Mouse (Mus musculus) olfactory bulb, adult 2 months (tissue): ENCODE data around the gene Nutf2. TPM values are rescaled to one million over a fixed set of nuclear protein-coding genes. Genes with fewer than 3 reads are reported as not detected.

Source experiments
- H3K27ac ChIP-seq: fragments of 200-500 bp; 2 replicates; pipeline ENCODE4 v1.5.1; 2012; ENCODE audit warnings: low read depth, low read length; ENCODE audit not compliant: insufficient read depth
- H3K4me1 ChIP-seq: fragments of 200-500 bp; 2 replicates; pipeline ENCODE4 v1.6.1; 2012; ENCODE audit warnings: low read length; ENCODE audit not compliant: control insufficient read depth, insufficient read depth
- H3K4me3 ChIP-seq: fragments of 200-500 bp; 2 replicates; pipeline ENCODE4 v1.5.1; 2012; ENCODE audit warnings: mild to moderate bottlenecking, low read depth, low read length, moderate library complexity; ENCODE audit not compliant: insufficient read depth
- CTCF ChIP-seq: fragments of 200-500 bp; IDR thresholded peaks from 2 replicates; pipeline ENCODE4 v1.5.1; 2012; ENCODE audit warnings: low read depth, mild to moderate bottlenecking, low read length, moderate library complexity; ENCODE audit not compliant: insufficient read depth
- POLR2A ChIP-seq: fragments of 200-500 bp; IDR thresholded peaks from 2 replicates; pipeline ENCODE4 v1.6.1; 2012; ENCODE audit warnings: mild to moderate bottlenecking, low read depth, low read length, moderate library complexity; ENCODE audit not compliant: insufficient read depth
- WGBS: fragments of 180-500 bp; shearing (Covaris S2); methylation state at CpG from one replicate; pipeline ENCODE4 v1.1.7; 2018; 5-methylcytosine and 5-hydroxymethylcytosine counted together
- polyA plus RNA-seq: library from polyadenylated mRNA; stranded (reverse); fragments of >200 nt; gene quantifications from 2 replicates; pipeline ENCODE4 v1.2.4, GENCODE M21; 2012; ENCODE audit warnings: low replicate concordance; ENCODE audit not compliant: missing spikeins, insufficient read depth, insufficient read length

The Nutf2 gene
- polyA plus RNA-seq, result not detected in 2 replicates

DNA sequence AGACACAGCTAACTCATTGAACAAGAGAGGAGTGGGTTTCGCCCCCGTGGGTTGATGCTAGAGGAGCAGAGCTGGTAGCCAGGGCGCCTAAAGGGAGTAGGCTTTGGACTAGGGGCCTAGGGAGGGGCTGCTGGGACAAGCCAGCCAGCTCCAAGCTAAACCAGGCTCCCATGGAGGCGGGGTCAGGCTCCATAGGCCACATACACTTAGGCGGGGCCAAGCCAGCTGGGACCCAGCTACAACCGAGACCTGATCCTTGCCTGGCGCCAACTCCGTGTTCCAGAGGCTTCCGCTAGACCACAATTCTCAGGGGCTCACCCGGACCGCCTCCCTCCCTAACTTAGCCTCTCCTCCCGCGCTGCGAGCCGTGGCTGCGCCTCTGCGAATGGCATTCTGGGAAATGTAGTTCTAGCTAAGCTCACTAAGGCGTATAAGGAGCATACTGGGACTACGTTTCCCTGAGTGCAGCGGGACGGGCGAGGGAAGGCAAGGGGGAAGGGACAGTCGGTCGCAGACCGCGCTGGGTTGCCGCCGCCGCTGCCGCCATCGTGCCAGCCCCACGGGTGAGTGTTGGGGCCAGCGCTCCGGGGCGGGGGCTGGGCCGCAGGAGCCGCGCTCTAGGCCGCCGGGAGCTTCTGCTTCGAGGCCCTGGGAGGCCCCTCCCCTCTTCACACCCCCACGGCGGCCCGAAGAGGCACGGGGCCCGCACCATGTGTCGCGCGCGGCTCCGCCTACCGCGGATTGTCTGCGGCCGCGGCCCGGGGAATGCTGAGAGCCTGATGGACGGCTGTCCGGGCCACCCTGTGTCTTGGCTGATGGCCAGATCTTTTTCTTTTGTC lies at the start of gene Nutf2:
TSS of gene Nutf2 (plus strand) at position 438 of the 839 bp plus-strand sequence.
- Histone ChIP-seq H3K4me1 (peaks cover 7% of the 10 kb centered on the region), H3K27ac (peak within 1 kb of the TSS; percentile 56), H3K4me3 (peak within 1 kb of the TSS; percentile 83)
- under 1% methylated on average over 59 of the region's 59 CpGs for WGBS
- TF ChIP-seq POLR2A (peak; percentile 56; the same call in 1 of the 2 replicates), CTCF (no peak)

DNA sequence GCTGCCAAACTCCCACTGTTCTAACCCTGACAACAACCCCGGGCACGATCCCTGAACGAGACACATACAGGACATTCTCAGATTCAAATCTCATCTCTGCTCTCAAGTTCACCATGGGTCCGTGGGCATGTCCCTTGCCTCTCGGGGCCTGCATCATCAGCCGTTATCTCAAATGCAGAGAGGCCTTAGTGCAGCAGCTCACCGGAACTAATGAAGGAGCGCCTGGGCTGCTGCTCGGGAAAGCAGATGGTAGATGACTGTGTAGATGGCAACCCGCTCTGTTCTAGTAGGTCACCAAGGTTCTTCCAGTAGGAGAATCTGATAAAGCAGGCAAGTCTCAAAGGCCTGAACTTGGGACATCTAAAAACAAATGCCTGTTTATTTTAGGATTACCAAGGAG lies 49.3 kb upstream of the Nutf2 start:
- WGBS, result 82% methylated on average over 10 of the region's 10 CpGs
- TF ChIP-seq POLR2A, result no peak
- no peak for TF ChIP-seq CTCF

GRCm38 (mm10) chr8:105811543-105811942 lies 48.8 kb upstream of the Nutf2 start:
- no peak overlapping the region for H3K27ac ChIP-seq

More for the DNA sequence above, 49.3 kb upstream of the Nutf2 start:
- no peak overlapping the region for H3K4me3 ChIP-seq
- H3K4me1 ChIP-seq, result peaks cover 5% of the 10 kb centered on the region
- no peak overlapping the region for H3K27ac ChIP-seq

DNA sequence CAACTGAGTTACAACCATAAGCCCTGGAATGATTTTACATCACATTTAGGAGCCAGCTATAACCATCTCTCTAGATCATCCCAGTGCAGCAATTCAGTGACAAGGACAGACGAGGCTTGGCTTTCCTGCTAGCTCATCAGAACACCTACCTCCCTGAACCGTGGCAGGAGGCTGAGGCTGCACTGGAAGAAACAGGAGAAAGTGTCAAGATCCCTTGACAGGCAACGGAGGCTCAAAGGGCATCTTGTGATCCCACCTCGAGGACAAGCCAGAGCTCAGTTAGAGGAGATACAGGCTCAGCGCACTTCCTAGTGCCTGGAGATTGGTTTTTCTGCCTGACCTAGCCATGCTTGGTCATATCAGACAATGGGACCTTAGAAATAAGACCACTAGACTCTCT lies 47.9 kb upstream of the Nutf2 start:
- 79% methylated on average over 5 of the region's 5 CpGs for WGBS
- no peak overlapping the region for H3K27ac ChIP-seq
- TF ChIP-seq POLR2A (no peak), CTCF (no peak)
- peaks cover 5% of the 10 kb centered on the region for H3K4me1 ChIP-seq
- no peak overlapping the region for H3K4me3 ChIP-seq

More at GRCm38 (mm10) chr8:105811543-105811942, 48.8 kb upstream of the Nutf2 start:
- WGBS, result 75% methylated on average over 3 of the region's 3 CpGs
- Histone ChIP-seq H3K4me1 (peaks cover 5% of the 10 kb centered on the region), H3K4me3 (no peak overlapping the region)
- no peak for TF ChIP-seq POLR2A
- TF ChIP-seq CTCF, result no peak

DNA sequence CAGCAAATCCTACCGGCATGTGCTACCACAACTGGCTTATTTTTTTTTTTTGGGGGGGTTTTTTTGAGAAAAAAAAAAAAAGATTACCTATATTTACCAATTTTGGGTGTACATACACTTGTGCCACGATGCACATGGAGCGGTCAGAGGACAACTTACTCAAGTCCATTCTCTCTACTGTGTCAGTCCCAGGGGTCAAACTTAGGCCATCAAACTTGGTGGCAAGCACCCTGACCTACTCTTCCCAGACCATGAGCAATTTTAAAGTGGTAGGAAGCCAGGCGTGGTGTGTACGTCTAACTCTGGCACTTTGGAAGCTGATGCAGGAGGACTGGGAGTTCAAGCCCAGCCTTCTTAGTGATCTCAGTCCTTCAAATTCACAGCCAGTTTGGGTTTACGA lies 47.1 kb upstream of the Nutf2 start:
- Histone ChIP-seq H3K4me3 (no peak overlapping the region), H3K4me1 (peaks cover 3% of the 10 kb centered on the region; the same call in 1 of the 2 replicates), H3K27ac (no peak overlapping the region)
- whole genome bisulfite sequencing, result 97% methylated on average over 6 of the region's 6 CpGs
- TF ChIP-seq POLR2A (no peak), CTCF (no peak)

DNA sequence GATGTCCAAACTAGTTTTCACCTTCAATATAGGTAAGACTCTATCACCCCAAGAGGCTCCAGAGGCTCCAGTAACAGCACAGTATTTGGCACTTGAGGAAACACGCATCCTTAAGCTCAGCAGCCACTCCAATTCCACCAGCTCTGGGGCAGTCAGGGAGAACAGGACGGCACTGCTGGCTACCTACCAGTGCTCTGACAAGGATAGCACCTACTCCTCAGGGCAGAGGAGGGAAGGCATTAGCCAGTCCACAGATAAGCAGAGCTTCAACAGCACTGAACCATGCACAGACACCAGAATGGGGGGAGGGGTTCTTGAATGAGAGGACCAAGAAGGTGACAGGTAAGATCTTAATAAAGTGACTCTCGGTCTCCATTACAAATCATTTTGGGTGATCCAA lies 40.7 kb upstream of the Nutf2 start:
- WGBS, result 86% methylated on average over 3 of the region's 3 CpGs
- Histone ChIP-seq H3K4me1 (peaks cover 3% of the 10 kb centered on the region; the same call in 1 of the 2 replicates), H3K4me3 (no peak overlapping the region), H3K27ac (no peak overlapping the region)
- TF ChIP-seq POLR2A (no peak), CTCF (no peak)

GRCm38 (mm10) chr8:105820925-105821324 lies 39.5 kb upstream of the Nutf2 start:
- peaks cover 5% of the 10 kb centered on the region; the same call in 1 of the 2 replicates for H3K4me1 ChIP-seq
- TF ChIP-seq CTCF, result no peak
- no peak for TF ChIP-seq POLR2A
- WGBS, result 94% methylated on average over 1 of the region's 1 CpGs
- no peak overlapping the region for H3K27ac ChIP-seq
- H3K4me3 ChIP-seq, result no peak overlapping the region

GRCm38 (mm10) chr8:105825506-105825905 lies 34.9 kb upstream of the Nutf2 start:
- WGBS, result 71% methylated on average over 4 of the region's 4 CpGs
- TF ChIP-seq POLR2A, result no peak
- TF ChIP-seq CTCF, result no peak

GRCm38 (mm10) chr8:105826379-105826778 lies 34.0 kb upstream of the Nutf2 start:
- Histone ChIP-seq H3K27ac (no peak overlapping the region), H3K4me1 (peaks cover 5% of the 10 kb centered on the region; the same call in 1 of the 2 replicates), H3K4me3 (peak overlapping the region; percentile 84)
- TF ChIP-seq CTCF (no peak), POLR2A (no peak)
- WGBS, result 5% methylated on average over 4 of the region's 4 CpGs

More at GRCm38 (mm10) chr8:105825506-105825905, 34.9 kb upstream of the Nutf2 start:
- Histone ChIP-seq H3K27ac (no peak overlapping the region), H3K4me1 (peaks cover 5% of the 10 kb centered on the region; the same call in 1 of the 2 replicates), H3K4me3 (no peak overlapping the region)
